Mouse (Mus musculus): ENCODE data around the gene Ccl1. TPM values are rescaled to one million over a fixed set of nuclear protein-coding genes. Genes with fewer than 3 reads are reported as not detected.

Gene Ccl1
- total RNA-seq (2021) = not detected
- long read RNA-seq, experiment 1 = 0 reads
- long read RNA-seq, experiment 2 = 0 reads

GRCm38 (mm10) chr11:82305590-82305989, at the start of gene Ccl1:
Gene Ccl1 (minus strand): TSS chr11:82305690.
- no peak for DNase-seq
- intact Hi-C loops (cut with DNase I; ENCODE audit: low total_unique reads) = no loop called here

DNA sequence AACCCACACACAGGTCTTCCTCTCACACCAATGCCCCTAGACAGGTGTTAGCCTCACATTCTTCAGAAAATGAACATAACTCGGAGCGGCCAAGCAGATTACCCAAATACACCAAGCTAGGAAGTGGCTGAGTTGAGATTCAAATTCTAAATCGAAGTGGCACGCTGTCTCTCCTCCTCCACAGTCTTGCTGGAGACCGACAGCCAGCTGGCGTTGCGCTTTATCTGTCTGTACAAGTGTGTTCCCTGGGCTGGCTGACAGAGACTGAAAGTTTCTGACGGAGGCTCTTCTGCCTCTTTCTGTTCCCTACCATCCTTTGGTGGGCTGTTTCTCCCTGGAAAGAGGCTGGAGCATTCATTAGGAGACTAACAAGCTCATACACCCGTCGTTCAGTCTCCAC, 45.5 kb upstream of the Ccl1 start:
- DNase-seq = no peak
- intact Hi-C loops (cut with DNase I; ENCODE audit: low total_unique reads) = no loop called here

GRCm38 (mm10) chr11:82340900-82341299, 35.4 kb upstream of the Ccl1 start:
- no peak for DNase-seq

DNA sequence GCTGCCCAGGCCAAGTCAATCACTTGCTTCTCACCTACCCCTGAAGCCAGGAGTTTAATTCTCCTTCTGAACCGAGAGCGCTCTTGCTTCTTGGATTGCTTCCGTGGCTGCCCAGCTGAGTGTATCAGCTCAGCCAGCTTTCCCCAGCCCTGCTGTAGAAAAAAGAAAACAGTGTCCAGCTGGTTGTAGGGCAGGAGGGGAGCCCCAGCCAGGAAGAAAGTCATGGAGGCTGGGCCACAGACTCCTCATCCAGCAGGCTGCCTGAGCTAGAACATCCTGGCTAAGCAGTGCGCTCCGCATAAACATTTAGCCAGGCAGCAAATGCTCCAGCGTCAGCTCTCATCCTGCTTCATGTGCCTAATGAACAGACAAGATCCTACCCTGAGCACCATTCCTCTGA, 34.9 kb upstream of the Ccl1 start:
- no peak for DNase-seq

More at GRCm38 (mm10) chr11:82340900-82341299, 35.4 kb upstream of the Ccl1 start:
- intact Hi-C loops (cut with DNase I; ENCODE audit: low total_unique reads) = no loop called here

GRCm38 (mm10) chr11:82339921-82340401, 34.5 kb upstream of the Ccl1 start:
- no peak for DNase-seq
- intact Hi-C loops (cut with DNase I; ENCODE audit: low total_unique reads) = no loop called here

More for the DNA sequence above, 34.9 kb upstream of the Ccl1 start:
- intact Hi-C loops (cut with DNase I; ENCODE audit: low total_unique reads) = no loop called here

DNA sequence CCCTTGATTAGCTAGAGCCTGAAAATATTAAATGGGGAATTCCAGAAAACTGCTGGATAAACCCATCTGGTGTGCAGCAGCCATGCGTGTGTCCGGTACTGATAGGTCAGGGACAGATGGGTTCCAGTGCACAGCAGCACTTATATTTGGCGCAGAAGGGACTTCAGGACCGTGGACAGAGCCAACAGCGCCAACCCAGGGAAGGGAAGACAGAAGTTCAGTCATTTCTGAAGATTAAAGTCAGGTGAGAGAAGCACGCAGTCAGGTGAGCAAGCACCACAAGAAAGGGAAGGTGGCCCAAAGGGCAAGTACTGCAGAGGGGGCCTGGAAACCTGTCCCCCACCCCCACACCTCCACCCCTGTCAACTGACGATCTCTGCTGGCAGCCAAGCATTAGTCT, 7.7 kb upstream of the Ccl1 start:
- no peak for DNase-seq
- intact Hi-C loops (cut with DNase I; ENCODE audit: low total_unique reads) = no loop called here

DNA sequence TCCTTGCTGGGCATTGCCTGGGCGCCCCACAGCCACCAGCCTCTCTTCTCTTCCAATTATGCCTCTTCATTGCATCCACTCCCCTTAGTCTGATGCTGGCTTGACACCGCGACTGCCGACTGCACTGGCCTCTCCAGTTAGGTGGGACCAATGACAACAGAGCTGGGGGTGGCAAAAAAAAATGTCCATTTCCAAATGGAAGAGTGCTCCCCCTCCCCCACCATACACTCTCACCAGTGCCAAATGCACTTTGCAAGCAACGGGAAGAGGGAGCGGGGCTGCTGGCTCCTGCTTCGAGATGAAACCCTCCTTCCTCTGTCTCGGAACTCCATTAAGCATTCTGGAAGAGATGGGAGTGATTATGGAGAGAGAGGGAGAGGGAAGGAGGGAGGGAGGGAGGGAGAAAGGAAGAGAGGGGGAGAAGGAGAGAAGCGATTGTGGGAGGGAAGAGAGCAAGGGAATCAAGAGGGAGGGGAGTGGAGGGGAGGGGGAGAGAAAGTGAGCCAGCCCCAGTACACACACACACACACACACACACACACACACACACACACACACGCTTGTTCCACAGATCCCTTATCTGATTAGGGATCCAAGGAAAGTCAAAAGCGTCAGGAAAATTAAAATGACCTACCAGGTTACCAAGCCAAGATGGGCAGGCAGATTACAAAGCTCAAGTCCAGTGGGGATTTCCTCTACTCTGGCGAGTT, 5.0 kb upstream of the Ccl1 start:
- intact Hi-C loops (cut with DNase I; ENCODE audit: low total_unique reads) = no loop called here
- no peak for DNase-seq

DNA sequence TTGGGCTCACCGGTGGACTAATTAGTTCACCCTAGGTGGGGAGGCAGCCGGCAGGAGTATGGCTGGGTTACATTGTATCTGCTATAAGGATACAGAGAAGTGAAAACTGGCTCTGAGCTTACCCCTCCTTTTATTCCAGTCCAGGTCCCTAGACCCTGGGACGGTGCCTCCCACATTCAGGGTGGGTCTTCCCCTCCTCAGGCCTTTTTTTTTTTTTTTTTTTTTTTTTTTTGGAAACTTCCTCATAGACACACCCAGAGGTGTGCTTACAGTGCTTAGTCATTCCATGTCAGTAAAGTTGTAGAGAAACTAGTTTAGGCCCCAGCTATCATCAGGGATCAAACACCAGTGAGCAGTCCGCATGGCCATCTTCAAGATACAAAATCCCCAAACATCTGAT, 7.6 kb downstream of the Ccl1 start:
- no peak for DNase-seq
- intact Hi-C loops (cut with DNase I; ENCODE audit: low total_unique reads) = no loop called here

DNA sequence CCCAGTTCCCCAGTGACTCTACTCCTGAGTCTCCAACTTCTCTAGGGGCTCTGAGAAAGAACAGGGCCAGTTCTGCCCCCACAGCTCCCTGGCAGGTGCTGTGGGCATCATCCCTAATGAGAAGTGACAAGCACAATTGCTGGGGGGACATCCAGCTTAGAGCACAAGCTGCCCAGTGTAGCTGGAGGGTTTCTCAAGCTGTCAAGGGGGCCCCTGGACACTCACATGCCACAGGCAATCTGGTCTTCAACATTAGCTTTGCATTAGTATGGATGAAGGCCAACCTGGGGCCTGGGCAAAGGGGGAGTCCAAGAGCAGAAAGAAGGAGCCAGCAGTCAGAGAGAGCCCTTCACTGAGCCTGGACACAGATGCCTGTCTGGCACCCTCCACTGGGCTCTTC, 14.6 kb downstream of the Ccl1 start:
- intact Hi-C loops (cut with DNase I; ENCODE audit: low total_unique reads) = no loop called here
- no peak for DNase-seq

- DNase-seq = no peak
- intact Hi-C loops (cut with DNase I; ENCODE audit: low total_unique reads) = no loop called here
These were observed 31.2 kb downstream of the Ccl1 start for GRCm38 (mm10) chr11:82274149-82274812.

DNA sequence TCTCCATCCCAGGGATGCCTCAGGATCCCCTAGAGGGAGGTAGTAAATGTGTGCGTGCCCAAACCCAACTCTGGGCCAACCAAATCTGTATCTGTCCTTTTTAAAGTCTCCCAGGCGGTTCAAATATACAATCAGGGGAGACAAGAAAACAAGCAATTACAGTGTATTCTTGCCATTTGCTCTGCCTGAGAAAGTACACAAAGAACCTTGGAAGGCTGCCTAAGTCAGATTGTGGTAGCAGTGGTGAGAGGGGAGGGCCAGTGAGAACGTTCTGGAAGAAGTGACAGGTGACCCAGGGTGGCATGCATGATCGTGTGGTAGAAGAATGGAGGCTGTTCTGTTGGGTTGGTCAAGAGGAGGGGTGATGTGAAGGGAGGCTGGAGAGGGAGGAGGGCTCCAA, 46.4 kb downstream of the Ccl1 start:
- intact Hi-C loops (cut with DNase I; ENCODE audit: low total_unique reads) = no loop called here
- DNase-seq = no peak

- DNase-seq = peak; percentile 32
- intact Hi-C loops (cut with DNase I; ENCODE audit: low total_unique reads) = no loop called here
These were observed 49.9 kb downstream of the Ccl1 start for GRCm38 (mm10) chr11:82255601-82256000.

GRCm38 (mm10) chr11:82253421-82253820, 52.1 kb downstream of the Ccl1 start:
- no peak for DNase-seq
- intact Hi-C loops (cut with DNase I; ENCODE audit: low total_unique reads) = no loop called here

DNA sequence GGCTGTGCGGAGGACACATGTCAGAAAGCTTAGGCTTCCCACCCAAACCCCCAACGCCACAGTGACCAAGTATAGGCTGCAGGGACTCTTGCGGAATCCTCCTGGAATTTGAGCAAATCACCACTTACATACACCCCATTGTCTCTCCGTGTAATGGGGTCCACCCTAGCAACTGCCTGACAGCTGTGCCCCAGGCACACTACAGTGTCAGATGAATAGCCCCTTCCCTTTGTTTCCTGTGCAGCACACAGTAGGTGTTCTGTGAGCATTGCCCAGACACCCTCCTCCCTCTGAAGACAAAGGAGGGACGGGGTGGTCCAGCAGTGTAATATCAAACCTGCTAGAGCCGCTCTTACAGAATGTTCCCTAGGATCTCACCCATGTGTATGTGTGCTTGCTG, 54.2 kb downstream of the Ccl1 start:
- intact Hi-C loops (cut with DNase I; ENCODE audit: low total_unique reads) = no loop called here

GRCm38 (mm10) chr11:82249945-82250344, 55.5 kb downstream of the Ccl1 start:
- intact Hi-C loops (cut with DNase I; ENCODE audit: low total_unique reads) = no loop called here
- DNase-seq = no peak

More for the DNA sequence above, 54.2 kb downstream of the Ccl1 start:
- DNase-seq = no peak

DNA sequence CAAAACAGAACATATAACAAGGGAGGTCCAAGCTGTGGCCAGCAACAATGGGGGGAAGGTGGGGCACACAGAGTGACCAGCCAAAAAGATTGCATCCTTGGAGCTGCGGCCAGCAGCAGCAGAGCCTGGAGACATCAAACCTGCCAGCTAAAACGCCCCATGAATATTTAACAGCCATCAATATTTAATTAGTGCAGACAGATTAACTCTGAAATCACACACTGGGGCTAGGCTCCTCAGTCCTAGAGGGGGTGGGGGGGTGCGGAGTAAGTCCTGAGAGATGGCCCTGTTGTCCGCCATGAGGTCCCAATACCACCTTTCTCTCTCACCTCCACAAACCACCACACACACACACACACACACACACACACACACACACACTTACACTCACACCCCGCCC, 68.1 kb downstream of the Ccl1 start:
- intact Hi-C loops (cut with DNase I; ENCODE audit: low total_unique reads) = loop anchor here (10.0 kb wide), 2 partner anchors 377 to 657 kb away; partner anchors contain the start of genes Fndc8 and Rad51d
- no peak for DNase-seq

GRCm38 (mm10) chr11:82235551-82236207, 69.8 kb downstream of the Ccl1 start:
- DNase-seq = peak; percentile 28
- intact Hi-C loops (cut with DNase I; ENCODE audit: low total_unique reads) = loop anchor here (10.0 kb wide), 2 partner anchors 379 to 659 kb away; partner anchors contain the start of genes Fndc8 and Rad51d

DNA sequence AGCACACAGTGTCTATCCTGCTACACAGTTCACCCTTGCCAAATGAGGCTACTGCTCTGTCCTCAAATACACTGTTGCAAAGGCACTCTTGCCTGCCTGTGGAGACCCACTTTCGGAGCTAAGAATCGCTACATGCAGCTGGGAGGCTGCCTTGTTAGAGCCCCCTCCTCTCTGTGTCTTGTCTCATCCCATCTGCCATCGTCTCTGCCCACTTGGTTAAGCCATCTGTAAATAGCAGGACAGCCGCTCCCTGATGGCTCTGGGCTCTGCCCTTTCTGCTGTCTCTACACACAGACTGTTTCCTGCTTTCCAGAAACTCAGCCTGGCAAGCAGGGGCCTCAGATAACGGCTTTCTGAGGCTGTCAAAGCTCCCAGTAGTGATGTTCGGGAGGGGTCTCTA, 71.5 kb downstream of the Ccl1 start:
- DNase-seq = no peak
- intact Hi-C loops (cut with DNase I; ENCODE audit: low total_unique reads) = loop anchor here (10.0 kb wide), 2 partner anchors 381 to 661 kb away; partner anchors contain the start of genes Fndc8 and Rad51d

GRCm38 (mm10) chr11:82226976-82227375, 78.5 kb downstream of the Ccl1 start:
- intact Hi-C loops (cut with DNase I; ENCODE audit: low total_unique reads) = no loop called here
- DNase-seq = no peak

DNA sequence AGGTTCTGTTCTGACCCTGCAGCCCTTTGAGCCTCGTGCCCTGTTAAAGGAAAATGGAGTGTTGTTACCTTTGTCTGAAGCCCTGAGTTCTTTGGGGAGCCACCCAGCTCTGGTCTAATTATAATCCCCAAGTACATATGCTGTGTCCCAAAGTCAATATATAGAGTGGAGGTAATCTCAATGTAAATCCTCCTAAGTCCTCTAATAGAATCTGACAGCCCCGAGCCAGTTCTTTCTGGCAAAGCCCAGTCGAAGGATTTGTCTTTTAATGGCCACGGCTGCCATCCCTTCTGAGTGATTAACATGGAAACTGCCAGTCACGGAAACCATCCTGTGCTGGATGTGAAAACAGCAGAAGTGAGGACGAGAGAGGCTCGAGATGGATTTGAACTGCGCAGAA, 79.6 kb downstream of the Ccl1 start:
- intact Hi-C loops (cut with DNase I; ENCODE audit: low total_unique reads) = no loop called here

More for the DNA sequence above, 79.6 kb downstream of the Ccl1 start:
- DNase-seq = no peak

Measured in gastrocnemius, postnatal 14 days (tissue).